Mouse (Mus musculus) ES-E14 (cell line): Measurements from ENCODE around the gene Atxn1.

Source experiments
- CHD2 ChIP-seq: IDR thresholded peaks from 2 replicates; pipeline ENCODE4 v1.6.1; 2014; ENCODE audit warnings: mild to moderate bottlenecking, low read depth, low read length, inconsistent platforms
- MAFK ChIP-seq: IDR thresholded peaks from 2 replicates; pipeline ENCODE4 v1.6.1; 2014; ENCODE audit warnings: mild to moderate bottlenecking, low read depth, low read length, inconsistent platforms; ENCODE audit not compliant: insufficient read depth

- TF ChIP-seq MAFK = no peak
- no peak for TF ChIP-seq CHD2
Observed at GRCm38 (mm10) chr13:45572768-45573167, 392.0 kb downstream of the Atxn1 start.
